35 mouse cellular contexts compared by ENCODE assay signal in genomic region chr12:80304518-80304917, GRCm38 (mm10).
"Had no signal": no experiment of that assay in that cellular context is flagged by ENCODE, and none has a peak within 500 bp of the region (broad histone marks: within the 10 kb centered on the region; RNA-seq: fewer than 3 reads in every experiment).

No protein-coding gene starts in this region.

- H3K27ac ChIP-seq: heart, embryonic 10.5 days; heart, embryonic 13.5 days; heart, embryonic 15.5 days; hindbrain, embryonic 10.5 days; hindbrain, embryonic 12.5 days; hindbrain, embryonic 13.5 days; hindbrain, embryonic 14.5 days; hindbrain, embryonic 15.5 days; hindbrain, postnatal 0 days; intestine, embryonic 15.5 days; kidney, embryonic 15.5 days; kidney, postnatal 0 days; layer of hippocampus, adult 2 months had no signal

- DNase-seq: heart, postnatal 10 days; heart, postnatal 14 days; heart, postnatal 36 days; heart, postnatal 4 days; kidney, adult 11 months; kidney, adult 18-20 months; kidney, adult 2 months; kidney, adult 8-10 months; kidney, adult 9 months; kidney, postnatal 10 days; kidney, postnatal 14 days; kidney, postnatal 25 days; kidney, postnatal 36 days; kidney, postnatal 4 days; layer of hippocampus, adult 9-11 months; layer of hippocampus, postnatal 36 days had no signal

- H3K4me1 ChIP-seq: heart, embryonic 10.5 days; heart, embryonic 12.5 days; heart, embryonic 13.5 days; heart, embryonic 15.5 days; hindbrain, embryonic 10.5 days; hindbrain, embryonic 12.5 days; hindbrain, embryonic 13.5 days; hindbrain, embryonic 15.5 days; intestine, embryonic 15.5 days; kidney, embryonic 15.5 days had no signal

- H3K9ac ChIP-seq: heart, embryonic 12.5 days; heart, embryonic 13.5 days; heart, embryonic 15.5 days; hindbrain, embryonic 12.5 days; hindbrain, embryonic 13.5 days; hindbrain, embryonic 14.5 days; hindbrain, embryonic 15.5 days; intestine, embryonic 15.5 days; kidney, embryonic 15.5 days had no signal

- H3K27me3 ChIP-seq: heart, embryonic 12.5 days; heart, embryonic 13.5 days; heart, embryonic 15.5 days; hindbrain, embryonic 12.5 days; hindbrain, embryonic 13.5 days; hindbrain, embryonic 15.5 days; intestine, embryonic 15.5 days; kidney, embryonic 15.5 days had no signal

- ATAC-seq: hindbrain, embryonic 16.5 days; hindbrain, postnatal 0 days; inflammation-experienced regulatory T-cells, adult 6 months; intestine, embryonic 15.5 days; intestine, embryonic 16.5 days; intestine, postnatal 0 days had no signal

- H3K4me3 ChIP-seq: heart, embryonic 10.5 days; heart, embryonic 12.5 days; heart, embryonic 13.5 days; heart, embryonic 15.5 days; hindbrain, embryonic 10.5 days; hindbrain, embryonic 12.5 days; hindbrain, embryonic 13.5 days; hindbrain, embryonic 15.5 days; intestine, embryonic 15.5 days; kidney, embryonic 15.5 days; layer of hippocampus, adult 2 months had no signal

- H3K36me3 ChIP-seq: heart, embryonic 10.5 days; heart, embryonic 12.5 days; heart, embryonic 13.5 days; heart, embryonic 15.5 days; hindbrain, embryonic 10.5 days; hindbrain, embryonic 12.5 days; hindbrain, embryonic 13.5 days; hindbrain, embryonic 15.5 days; intestine, embryonic 15.5 days; kidney, embryonic 15.5 days had no signal

- H3K4me2 ChIP-seq: heart, embryonic 11.5 days; heart, embryonic 12.5 days; heart, embryonic 13.5 days; heart, embryonic 15.5 days; hindbrain, embryonic 12.5 days; hindbrain, embryonic 13.5 days; hindbrain, embryonic 14.5 days; hindbrain, embryonic 15.5 days; intestine, embryonic 15.5 days; kidney, embryonic 15.5 days had no signal

- H3K9me3 ChIP-seq: heart, embryonic 10.5 days; heart, embryonic 15.5 days; hindbrain, embryonic 12.5 days; hindbrain, embryonic 13.5 days; hindbrain, embryonic 15.5 days; intestine, embryonic 15.5 days; kidney, embryonic 15.5 days had no signal
